Mouse (Mus musculus) liver, adult 2 months (tissue): Measurements from ENCODE around the gene Cldn7. TPM values are rescaled to one million over a fixed set of nuclear protein-coding genes. Genes with fewer than 3 reads are reported as not detected.

Source experiments
- DNase-seq: peaks from one replicate; pipeline ENCODE4 v3.0.0-alpha.2; 2011; ENCODE audit warnings: low read depth, low spot score; ENCODE audit errors: extremely low read depth
- H3K27ac ChIP-seq: fragments of 200-500 bp; replicated peaks from 2 replicates; pipeline ENCODE4 v1.5.1; 2012; ENCODE audit warnings: low read depth, mild to moderate bottlenecking, control low read depth, inconsistent platforms, low read length; ENCODE audit not compliant: insufficient read depth
- H3K27me3 ChIP-seq: fragments of 200-500 bp; 2 replicates; pipeline ENCODE4 v1.6.1; 2012; ENCODE audit warnings: mild to moderate bottlenecking, moderate library complexity, low read length, inconsistent platforms; ENCODE audit not compliant: control insufficient read depth, insufficient read depth
- H3K36me3 ChIP-seq: fragments of 200-500 bp; 2 replicates; pipeline ENCODE4 v1.6.1; 2012; ENCODE audit warnings: low read length, inconsistent platforms; ENCODE audit not compliant: control insufficient read depth, insufficient read depth
- H3K4me1 ChIP-seq: fragments of 200-500 bp; 2 replicates; pipeline ENCODE4 v1.6.1; 2011; ENCODE audit warnings: low read length; ENCODE audit not compliant: control insufficient read depth, insufficient read depth
- H3K4me3 ChIP-seq: fragments of 200-500 bp; 2 replicates; pipeline ENCODE4 v1.5.1; 2011; ENCODE audit warnings: low read depth, mild to moderate bottlenecking, control low read depth, low read length, moderate library complexity; ENCODE audit not compliant: insufficient read depth
- H3K79me2 ChIP-seq: fragments of 200-500 bp; 2 replicates; pipeline ENCODE4 v1.6.1; 2012; ENCODE audit warnings: inconsistent platforms, mild to moderate bottlenecking, low read length, moderate library complexity; ENCODE audit not compliant: control insufficient read depth, insufficient read depth
- H3K9ac ChIP-seq: fragments of 200-500 bp; 2 replicates; pipeline ENCODE4 v1.6.1; 2012; ENCODE audit warnings: low read depth, mild to moderate bottlenecking, control low read depth, inconsistent platforms, low read length
- CTCF ChIP-seq: fragments of 200-500 bp; IDR thresholded peaks from 2 replicates; pipeline ENCODE4 v1.5.1; 2011; ENCODE audit warnings: low read depth, low read length, control low read depth
- POLR2A ChIP-seq: fragments of 200-500 bp; IDR thresholded peaks from 2 replicates; pipeline ENCODE4 v1.6.1; 2011; ENCODE audit warnings: low read length, control low read depth; ENCODE audit not compliant: insufficient read depth; ENCODE audit errors: extremely low read depth
- WGBS: fragments of 180-500 bp; shearing (Covaris S2); methylation state at CpG from one replicate; pipeline ENCODE4 v1.1.7; 2018; 5-methylcytosine and 5-hydroxymethylcytosine counted together
- polyA plus RNA-seq: library from polyadenylated mRNA; depleted of rRNA; stranded (reverse); fragments of >200 nt; gene quantifications from 2 replicates; pipeline ENCODE4 v1.2.3, GENCODE M21; 2012
- total RNA-seq: library from RNA; depleted of rRNA; stranded (reverse); fragments of >200 nt; gene quantifications from 2 replicates; pipeline ENCODE4 v1.2.3, GENCODE M21; 2014

The Cldn7 gene
- total and polyA plus RNA-seq, 2 experiments, result 0.26 to 0.37 TPM

DNA sequence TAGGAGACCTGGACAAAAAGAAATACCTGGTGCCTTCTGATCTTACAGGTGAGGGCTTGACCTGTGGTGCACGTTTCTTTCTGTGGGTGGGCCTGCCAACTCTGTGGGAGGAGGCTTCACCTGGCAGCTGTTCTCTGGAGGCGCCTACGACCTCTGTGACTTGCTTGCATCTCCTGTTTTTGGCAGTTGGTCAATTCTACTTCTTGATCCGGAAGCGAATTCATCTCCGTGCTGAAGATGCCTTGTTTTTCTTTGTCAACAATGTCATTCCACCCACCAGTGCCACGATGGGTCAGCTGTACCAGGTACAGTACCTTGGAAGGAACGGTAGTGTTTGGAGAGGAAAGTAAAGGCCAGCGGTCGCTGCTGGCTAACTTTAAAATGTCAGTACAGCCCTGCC is 27.8 kb downstream of the Cldn7 start:
- Histone ChIP-seq H3K27ac (peak overlapping the region; percentile 19; the same call in 1 of the 2 replicates), H3K4me3 (peak overlapping the region; percentile 1; the same call in 1 of the 2 replicates), H3K36me3 (peaks cover 23% of the 10 kb centered on the region), H3K4me1 (peaks cover 5% of the 10 kb centered on the region; the same call in 1 of the 2 replicates), H3K27me3 (no peaks in the 10 kb centered on the region), H3K79me2 (peaks cover 16% of the 10 kb centered on the region; the same call in 1 of the 2 replicates), H3K9ac (peak overlapping the region; percentile 24)
- DNase-seq, result peak; percentile 64
- TF ChIP-seq CTCF (no peak), POLR2A (no peak)
- 10% methylated on average over 10 of the region's 10 CpGs for WGBS

DNA sequence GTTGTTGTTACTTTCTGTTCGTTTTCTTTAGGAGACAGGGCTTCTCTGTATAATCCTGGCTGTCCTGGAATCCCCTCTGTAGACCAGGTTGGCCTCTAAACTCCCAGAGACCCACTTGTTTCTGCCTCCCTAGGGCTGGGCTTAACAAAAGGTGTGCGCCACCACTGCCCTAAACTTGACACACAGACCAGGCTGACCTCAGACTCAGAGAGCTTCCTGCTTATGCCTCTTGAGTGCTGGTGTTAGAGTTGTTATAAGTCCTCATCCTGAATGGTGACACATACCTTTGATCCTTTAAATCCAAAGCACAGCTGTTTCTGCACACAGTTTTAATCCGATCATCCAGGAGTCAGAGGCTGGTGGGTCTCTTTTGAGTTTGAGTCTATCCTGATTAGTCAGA is 28.4 kb downstream of the Cldn7 start:
- no peak overlapping the region; the same call in 1 of the 2 replicates for H3K27ac ChIP-seq

DNA sequence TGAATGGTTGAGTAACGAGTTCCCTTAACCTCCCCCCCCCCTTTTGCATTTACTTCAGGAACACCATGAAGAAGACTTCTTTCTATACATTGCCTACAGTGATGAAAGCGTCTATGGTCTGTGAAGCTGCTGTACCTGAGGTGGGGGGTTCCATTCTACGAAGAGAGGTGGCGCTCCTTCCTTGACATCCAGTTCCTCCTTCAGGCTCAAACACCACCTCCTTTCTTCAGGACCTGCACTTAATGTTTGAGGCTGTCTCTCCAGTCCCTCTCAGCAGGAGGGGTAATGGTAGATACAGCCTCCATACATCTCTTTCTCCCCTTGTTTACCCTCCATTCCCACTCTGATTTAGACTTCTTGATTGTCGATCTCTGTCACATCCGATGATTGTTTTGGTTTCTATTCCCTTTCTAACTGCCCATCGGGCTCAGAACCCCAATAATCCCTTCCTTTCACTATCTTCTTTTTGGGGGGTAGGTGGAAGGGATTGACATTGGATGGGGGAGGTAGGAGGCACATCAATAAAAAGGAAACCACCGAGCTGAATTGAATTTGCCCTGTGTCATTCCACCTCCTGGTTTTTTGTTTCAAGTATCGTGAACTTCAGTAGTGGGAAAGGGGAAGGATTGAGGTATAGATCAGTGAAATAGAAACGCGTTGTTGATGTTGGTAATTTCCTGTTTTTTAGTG is 30.0 kb downstream of the Cldn7 start:
- Histone ChIP-seq H3K27ac (no peak overlapping the region), H3K4me1 (peaks cover 5% of the 10 kb centered on the region; the same call in 1 of the 2 replicates), H3K36me3 (peaks cover 10% of the 10 kb centered on the region; the same call in 1 of the 2 replicates), H3K27me3 (no peaks in the 10 kb centered on the region), H3K79me2 (peaks cover 16% of the 10 kb centered on the region; the same call in 1 of the 2 replicates), H3K9ac (no peak overlapping the region), H3K4me3 (no peak overlapping the region)
- WGBS, result 81% methylated on average over 11 of the region's 11 CpGs
- no peak for DNase-seq
- no peak for TF ChIP-seq CTCF
- TF ChIP-seq POLR2A, result no peak

More for the DNA sequence above, 28.4 kb downstream of the Cldn7 start:
- Histone ChIP-seq H3K36me3 (peaks cover 19% of the 10 kb centered on the region), H3K27me3 (no peaks in the 10 kb centered on the region), H3K4me3 (no peak overlapping the region), H3K4me1 (peaks cover 5% of the 10 kb centered on the region; the same call in 1 of the 2 replicates), H3K79me2 (peaks cover 16% of the 10 kb centered on the region; the same call in 1 of the 2 replicates), H3K9ac (no peak overlapping the region)
- TF ChIP-seq POLR2A (no peak), CTCF (no peak)
- 82% methylated on average over 3 of the region's 3 CpGs for WGBS
- no peak for DNase-seq

DNA sequence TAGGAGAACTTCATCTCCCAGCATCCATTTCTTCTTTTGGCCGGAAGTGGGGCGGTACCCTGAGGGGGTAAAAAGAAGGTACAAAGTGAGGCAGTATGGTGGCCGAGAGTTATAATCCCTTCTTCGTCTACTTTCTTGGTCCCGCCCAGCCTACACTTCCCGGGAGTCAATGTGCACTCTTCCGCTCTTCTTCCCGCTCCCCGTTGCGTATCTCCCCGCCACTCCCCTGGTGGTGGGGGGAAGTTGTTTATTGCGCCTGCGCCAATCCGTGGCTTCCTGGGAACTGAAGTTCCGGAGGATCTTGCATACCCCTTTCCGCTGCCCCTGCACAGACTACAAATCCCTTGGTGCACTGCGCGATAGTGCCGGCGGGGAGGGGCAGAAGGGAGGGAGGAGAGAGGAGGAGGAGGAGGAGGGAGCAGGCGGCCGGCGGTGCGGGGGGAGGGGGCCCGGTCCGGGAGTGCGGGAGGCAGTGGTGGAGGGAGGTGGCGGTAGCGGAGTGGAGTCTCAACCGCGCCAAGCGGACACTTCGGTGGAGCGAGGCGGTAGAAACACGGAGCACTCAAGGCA is 30.9 kb downstream of the Cldn7 start, which contains the start of gene Phf23:
TSS of gene Phf23 (plus strand) at position 387 of the 570 bp plus-strand sequence.
- WGBS, result under 1% methylated on average over 34 of the region's 36 CpGs
- peak; percentile 98 for DNase-seq
- peaks cover 5% of the 10 kb centered on the region; the same call in 1 of the 2 replicates for H3K4me1 ChIP-seq

DNA sequence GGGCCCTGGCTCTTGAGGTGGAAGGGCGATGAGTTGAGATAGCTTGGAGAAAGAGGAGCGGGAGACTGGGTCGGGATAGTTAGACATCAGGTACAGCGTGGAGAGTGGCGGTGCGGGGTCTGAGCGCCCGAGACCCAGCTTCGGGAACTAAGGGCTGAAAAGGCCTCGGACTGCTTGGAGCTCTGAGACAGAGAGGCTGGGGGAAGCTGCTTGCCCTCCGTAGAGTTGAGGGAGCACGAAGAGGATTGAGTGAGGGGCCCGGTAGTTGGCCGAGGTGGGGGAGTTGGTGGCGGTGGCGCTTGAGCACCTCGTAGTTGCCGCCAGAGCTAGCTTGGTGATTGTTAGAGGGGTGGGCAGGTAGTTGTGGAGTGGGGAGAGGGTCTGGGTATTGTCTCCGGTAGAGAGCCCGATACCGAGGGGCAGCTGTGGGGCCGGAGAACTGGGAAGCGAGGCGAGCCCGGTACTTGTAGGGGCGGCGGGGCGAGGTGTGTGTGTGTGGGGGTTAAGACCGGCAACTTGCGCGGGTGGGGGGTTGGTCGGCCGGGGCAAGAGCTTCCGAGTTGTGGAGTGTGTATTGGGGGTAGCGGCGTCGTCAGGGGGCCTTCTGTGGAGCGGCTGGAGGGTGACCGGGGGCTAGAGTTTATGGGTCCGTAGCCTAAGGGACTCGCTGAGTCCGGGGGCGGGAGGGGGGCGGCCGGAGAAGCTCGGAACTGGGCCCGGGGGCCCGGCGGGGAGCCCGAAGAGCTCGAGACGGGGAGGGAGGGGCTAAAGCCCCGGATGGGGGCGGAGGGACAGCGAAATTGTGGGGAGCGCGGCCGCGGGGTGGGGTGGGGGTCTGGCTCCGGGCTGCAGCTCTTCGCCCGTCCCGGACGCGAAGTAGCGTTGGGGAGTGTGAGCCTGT is 31.8 kb downstream of the Cldn7 start:
- Histone ChIP-seq H3K27ac (peak overlapping the region; percentile 83), H3K4me1 (peaks cover 11% of the 10 kb centered on the region; the same call in 1 of the 2 replicates), H3K9ac (peak overlapping the region; percentile 85), H3K79me2 (peaks cover 22% of the 10 kb centered on the region; the same call in 1 of the 2 replicates), H3K36me3 (peaks cover 11% of the 10 kb centered on the region; the same call in 1 of the 2 replicates), H3K27me3 (no peaks in the 10 kb centered on the region), H3K4me3 (peak overlapping the region; percentile 85)
- TF ChIP-seq CTCF (no peak), POLR2A (no peak)
- WGBS, result under 1% methylated on average over 54 of the region's 66 CpGs
- DNase-seq, result no peak

More for the DNA sequence above, 30.9 kb downstream of the Cldn7 start, which contains the start of gene Phf23:
- Histone ChIP-seq H3K4me3 (peak within 1 kb of the TSS; percentile 85), H3K36me3 (peaks cover 11% of the 10 kb centered on the region; the same call in 1 of the 2 replicates), H3K27me3 (no peaks in the 10 kb centered on the region), H3K9ac (peak within 1 kb of the TSS; percentile 85), H3K27ac (peak within 1 kb of the TSS; percentile 79), H3K79me2 (peaks cover 16% of the 10 kb centered on the region; the same call in 1 of the 2 replicates)
- TF ChIP-seq POLR2A, result peak; percentile 80; the same call in 1 of the 2 replicates
- TF ChIP-seq CTCF, result peak; percentile 42; the same call in 1 of the 2 replicates
